8 mouse cellular contexts compared by ENCODE assay signal in genomic region chr4:134388397-134388796, GRCm38 (mm10). TPM values are rescaled to one million over a fixed set of nuclear protein-coding genes. Genes with fewer than 3 reads are reported as not detected.
DNase-seq lines count a peak whose midpoint lies in the region.

No protein-coding gene starts in this region.

- peak; percentile 70 to 76 for DNase-seq in heart, postnatal 36 days
- DNase-seq in heart, adult 11 months = no peak
- DNase-seq in 3T3-L1 (ENCODE audit: low read depth, low spot score) (peak; percentile 74), MN1 (ENCODE audit: low spot score) (peak; percentile 70)
- DNase-seq in cerebellum, postnatal 14 days = peak; percentile 76 to 87
- DNase-seq in kidney, adult 9 months = peak; percentile 84
- peak; percentile 86 for DNase-seq in naive thymus-derived CD4-positive, alpha-beta T cell, adult 2 months (ENCODE audit: low read depth)
- no peak for DNase-seq in yolk sac, embryonic 10.5 days (ENCODE audit: low spot score)

- intact Hi-C loops in heart, postnatal 36 days (cut with DNase I) = loop anchor here (2.0 kb wide), 1 partner anchor 126 kb away; no protein-coding TSS in a partner anchor

RNA-seq across cellular contexts. Expression of gene Extl1, which starts 4.7 kb away (rescaled TPM):
- 10 to 100 TPM; 17.3 to 20.0 TPM for total RNA-seq in heart, postnatal 36 days (2021)

RNA-seq across cellular contexts. Expression of gene Pafah2, which starts 7.7 kb away (rescaled TPM):
- 1 to 10 TPM; 6.8 to 8.0 TPM for total RNA-seq in heart, postnatal 36 days (2021)

RNA-seq across cellular contexts. Expression of gene Slc30a2, which starts 45.4 kb away (rescaled TPM):
- total RNA-seq in heart, postnatal 36 days (2021) = under 1 TPM; 0.35 to 0.50 TPM

Comparison
In these comparisons a context has a peak if more than half of its experiments do, and no peak if none do; other contexts are left out.
1. DNase-seq: peak in heart, postnatal 36 days (2 of 2), 3T3-L1 (single experiment), MN1 (single experiment), cerebellum, postnatal 14 days (2 of 2), kidney, adult 9 months (single experiment) and naive thymus-derived CD4-positive, alpha-beta T cell, adult 2 months (single experiment); none in heart, adult 11 months (single experiment) and yolk sac, embryonic 10.5 days (single experiment).